In the genomic region with DNA sequence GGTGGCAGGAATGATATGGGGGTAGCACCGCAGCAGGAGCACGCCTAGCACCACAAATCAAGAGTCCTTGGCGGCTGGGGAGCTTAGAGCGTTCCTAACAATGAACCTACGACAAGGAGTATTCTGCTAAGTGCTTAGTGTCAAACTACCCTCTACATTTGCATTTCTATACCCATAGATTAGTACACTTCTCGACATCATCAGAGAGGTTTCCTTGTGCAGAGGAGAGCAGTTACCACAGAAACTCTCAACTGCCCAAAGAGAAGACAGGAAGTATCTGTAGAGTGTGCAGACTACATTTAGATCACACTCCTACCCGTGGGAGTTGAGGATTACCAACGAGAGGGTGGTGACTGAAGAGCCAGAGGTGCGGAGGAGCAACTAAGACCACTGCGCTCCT, we compare ENCODE assay signal across 27 mouse cellular contexts. TPM values are rescaled to one million over a fixed set of nuclear protein-coding genes. Genes with fewer than 3 reads are reported as not detected.
"Had no signal": no experiment of that assay in that cellular context is flagged by ENCODE, and none has a peak within 500 bp of the region (broad histone marks: within the 10 kb centered on the region; RNA-seq: fewer than 3 reads in every experiment).

No protein-coding gene starts in this region.

- H3K4me1 ChIP-seq: hindbrain, embryonic 13.5 days; hindbrain, embryonic 15.5 days; limb, embryonic 10.5 days; limb, embryonic 12.5 days; liver, embryonic 15.5 days had no signal

- ATAC-seq: hindbrain, postnatal 0 days had no signal

- H3K9ac ChIP-seq: heart, embryonic 12.5 days; hindbrain, embryonic 13.5 days; hindbrain, embryonic 15.5 days; limb, embryonic 12.5 days; liver, embryonic 13.5 days; liver, embryonic 15.5 days had no signal

- H3K27me3 ChIP-seq: heart, embryonic 12.5 days; hindbrain, embryonic 13.5 days; hindbrain, embryonic 15.5 days; limb, embryonic 12.5 days; liver, embryonic 13.5 days; liver, embryonic 15.5 days had no signal

- H3K9me3 ChIP-seq: heart, embryonic 10.5 days; heart, embryonic 12.5 days; hindbrain, embryonic 13.5 days; hindbrain, embryonic 15.5 days; limb, embryonic 10.5 days; limb, embryonic 12.5 days; liver, embryonic 13.5 days; liver, embryonic 15.5 days had no signal

- H3K4me2 ChIP-seq: heart, embryonic 12.5 days; hindbrain, embryonic 13.5 days; hindbrain, embryonic 15.5 days; limb, embryonic 12.5 days; liver, embryonic 11.5 days; liver, embryonic 13.5 days; liver, embryonic 15.5 days had no signal

- DNase-seq: gastrocnemius, postnatal 14 days; gastrocnemius, postnatal 36 days; heart, adult 18-20 months; heart, postnatal 14 days; heart, postnatal 36 days; kidney, adult 11 months; kidney, adult 8-10 months; kidney, postnatal 10 days; kidney, postnatal 25 days; kidney, postnatal 4 days; liver; liver, embryonic 13.5 days had no signal

- H3K27ac ChIP-seq: heart, embryonic 10.5 days; hindbrain, embryonic 13.5 days; hindbrain, embryonic 15.5 days; hindbrain, postnatal 0 days; layer of hippocampus, adult 2 months; left cerebral cortex, adult 2 months; limb, embryonic 10.5 days; limb, embryonic 12.5 days; liver, embryonic 13.5 days; liver, embryonic 15.5 days had no signal

- H3K4me3 ChIP-seq: heart, embryonic 10.5 days; heart, embryonic 12.5 days; hindbrain, embryonic 13.5 days; hindbrain, embryonic 15.5 days; layer of hippocampus, adult 2 months; left cerebral cortex, adult 2 months; limb, embryonic 10.5 days; limb, embryonic 12.5 days; liver, embryonic 13.5 days; liver, embryonic 15.5 days had no signal

RNA-seq across cellular contexts. Expression of a gene that starts 44.4 kb away (rescaled TPM):
- polyA plus RNA-seq: heart, embryonic 10.5 days; heart, embryonic 12.5 days; hindbrain, embryonic 11.5 days; hindbrain, embryonic 13.5 days; intestine, embryonic 14.5 days; kidney, embryonic 14.5 days; kidney, embryonic 16.5 days; limb, embryonic 10.5 days; liver, embryonic 11.5 days had no signal
